Mouse (Mus musculus) cerebellum, adult 9-10 months (tissue): ENCODE measurements around the gene Igsf11.
"Not testable (repeated sequence)": the region's sequence is repeated elsewhere in the genome, so short reads cannot be mapped to it uniquely, and the experiment has no call there.

Experiments used
- DNase-seq: peaks from one replicate; pipeline ENCODE4 v3.0.0; 2022

Gene Igsf11

GRCm38 (mm10) chr16:38941275-38941674 is 48.8 kb downstream of the Igsf11 start:
- DNase-seq: peak; percentile 48

GRCm38 (mm10) chr16:38943706-38944550 is 51.5 kb downstream of the Igsf11 start:
- no peak for DNase-seq

GRCm38 (mm10) chr16:38945111-38945510 is 52.6 kb downstream of the Igsf11 start:
- no peak for DNase-seq

DNA sequence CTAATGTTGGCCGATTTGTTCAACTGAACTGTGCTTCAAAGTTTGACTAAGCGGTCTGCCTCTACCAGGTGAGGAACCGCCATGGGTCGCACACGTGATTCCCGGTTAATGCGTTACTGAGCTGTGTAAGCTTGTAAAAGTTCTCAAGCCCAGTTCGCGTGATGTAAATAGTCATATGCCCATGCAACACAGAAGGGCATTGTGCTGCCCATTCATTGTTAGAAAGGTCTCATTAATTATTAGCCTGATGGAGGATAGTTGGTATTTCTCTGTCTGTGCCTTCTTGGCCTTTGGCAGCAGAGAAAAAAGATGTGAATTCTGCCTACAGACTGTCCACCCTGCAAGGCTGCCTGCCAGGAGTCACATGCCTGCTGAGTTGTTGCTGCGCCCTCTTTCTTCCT is 53.1 kb downstream of the Igsf11 start:
- DNase-seq: peak; percentile 22

DNA sequence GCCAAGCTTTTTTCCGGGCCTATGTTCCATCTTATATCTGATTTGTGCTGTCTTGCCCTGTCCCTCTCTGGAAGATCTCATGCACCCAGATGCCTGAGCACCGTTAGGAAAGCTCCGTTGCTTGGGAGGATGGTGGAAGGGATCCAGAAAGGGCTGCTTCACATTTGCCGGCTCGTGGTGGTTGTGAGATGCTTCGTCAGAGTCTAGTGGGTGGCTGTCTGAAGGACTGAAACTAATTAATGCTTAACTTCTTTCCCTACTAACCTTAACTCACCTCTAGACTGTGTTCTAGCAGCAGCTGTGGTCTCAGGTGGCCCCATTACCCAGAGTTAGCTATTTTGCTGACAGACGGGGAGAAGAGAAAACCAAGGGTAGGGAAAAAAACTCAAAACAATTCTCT is 54.0 kb downstream of the Igsf11 start:
- no peak for DNase-seq

DNA sequence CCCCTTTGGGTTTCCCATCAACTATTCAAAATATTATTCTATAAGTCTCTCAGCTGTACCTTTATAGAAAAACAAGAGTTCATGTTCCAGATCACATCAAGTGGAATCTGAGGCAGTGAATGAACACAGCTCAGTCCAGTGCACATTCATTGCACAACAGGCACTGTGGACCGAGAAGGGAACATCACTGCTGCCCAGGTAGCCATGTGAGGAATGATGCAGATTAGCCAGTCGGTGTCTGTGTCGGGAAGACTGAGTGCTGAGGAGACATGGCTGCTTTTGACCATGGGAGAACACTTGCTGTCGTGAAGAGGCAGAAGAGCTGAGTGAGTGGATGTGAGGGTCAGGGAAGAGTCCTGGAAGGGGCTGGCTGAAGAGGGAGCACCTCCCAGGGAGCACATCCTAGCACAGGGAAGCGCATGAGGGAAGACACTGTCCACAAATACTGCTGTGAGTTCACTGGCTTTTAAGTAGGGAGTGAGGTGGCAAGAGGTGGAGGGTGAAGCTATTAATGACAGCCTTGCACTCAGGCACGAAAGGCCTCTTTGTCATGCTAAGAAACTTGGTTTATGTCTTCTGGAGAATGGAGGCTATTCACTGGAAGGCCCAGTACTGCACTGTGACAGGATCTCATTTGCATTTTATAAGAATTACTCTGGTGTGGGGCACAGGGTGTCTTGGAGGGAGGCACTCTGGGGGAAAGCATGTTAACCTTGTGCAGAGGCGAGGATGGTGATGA is 54.8 kb downstream of the Igsf11 start:
- DNase-seq: no peak

DNA sequence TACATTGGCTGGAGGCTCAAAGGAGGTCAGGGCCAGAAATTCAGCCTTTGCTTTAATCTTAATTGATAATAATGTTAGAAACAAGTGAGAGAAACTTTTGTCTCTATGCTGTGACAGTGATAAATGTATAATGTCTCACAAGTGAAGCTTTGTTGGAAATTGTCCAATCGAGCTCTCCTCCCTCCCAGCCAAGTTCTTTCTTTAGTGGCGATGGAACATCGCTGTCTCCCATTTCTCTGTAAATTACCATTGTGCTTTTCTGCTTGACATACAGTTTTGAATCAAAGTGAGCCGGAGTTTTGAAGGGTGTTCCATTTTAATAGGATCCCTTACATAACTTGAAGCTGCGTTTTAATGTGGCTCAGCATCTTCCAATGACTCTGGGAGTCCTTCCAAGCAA is 56.0 kb downstream of the Igsf11 start:
- DNase-seq: no peak

GRCm38 (mm10) chr16:38952881-38953280 is 60.4 kb downstream of the Igsf11 start:
- no peak for DNase-seq

DNA sequence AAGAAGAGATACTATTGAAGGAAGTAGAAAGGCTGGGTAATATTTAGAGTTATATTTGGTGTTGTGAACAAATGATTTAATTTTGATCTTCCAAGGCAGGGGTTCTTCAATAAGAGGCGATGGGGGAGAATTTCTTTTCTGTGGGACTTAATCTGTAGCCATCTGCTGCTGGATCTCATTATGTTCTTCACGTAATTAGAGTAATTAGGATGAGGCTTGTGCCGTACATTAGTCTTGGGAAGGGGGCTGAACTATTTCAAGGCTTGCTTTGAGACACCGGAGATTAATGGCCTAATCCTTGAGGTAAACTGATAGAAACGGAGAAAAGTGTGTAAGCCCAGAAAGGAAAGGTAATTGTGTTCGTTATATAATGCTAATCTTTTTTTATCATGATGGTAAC is 61.4 kb downstream of the Igsf11 start:
- no peak for DNase-seq

GRCm38 (mm10) chr16:38954501-38955288 is 62.2 kb downstream of the Igsf11 start:
- DNase-seq: no peak

GRCm38 (mm10) chr16:38955296-38955695 is 62.8 kb downstream of the Igsf11 start:
- peak; percentile 45 for DNase-seq

DNA sequence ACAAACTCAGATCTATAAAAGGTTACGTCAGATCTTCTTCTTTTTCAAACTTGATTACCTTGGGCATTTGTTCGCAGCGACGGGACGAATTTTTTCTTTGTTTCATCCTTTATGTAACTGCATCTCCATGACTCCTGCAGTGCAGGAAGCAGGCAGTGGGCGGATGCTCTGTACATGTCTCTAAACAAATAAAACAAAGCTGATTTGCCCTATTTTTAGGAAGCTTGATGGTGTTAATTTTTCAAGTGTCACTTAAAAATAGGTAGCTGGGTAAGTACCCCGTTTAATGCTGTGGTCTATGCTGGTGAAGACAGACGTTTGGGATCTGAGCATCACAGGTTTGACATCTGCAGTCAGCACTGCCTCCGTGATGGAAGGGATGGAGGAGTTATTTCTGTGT is 66.3 kb downstream of the Igsf11 start:
- no peak for DNase-seq

DNA sequence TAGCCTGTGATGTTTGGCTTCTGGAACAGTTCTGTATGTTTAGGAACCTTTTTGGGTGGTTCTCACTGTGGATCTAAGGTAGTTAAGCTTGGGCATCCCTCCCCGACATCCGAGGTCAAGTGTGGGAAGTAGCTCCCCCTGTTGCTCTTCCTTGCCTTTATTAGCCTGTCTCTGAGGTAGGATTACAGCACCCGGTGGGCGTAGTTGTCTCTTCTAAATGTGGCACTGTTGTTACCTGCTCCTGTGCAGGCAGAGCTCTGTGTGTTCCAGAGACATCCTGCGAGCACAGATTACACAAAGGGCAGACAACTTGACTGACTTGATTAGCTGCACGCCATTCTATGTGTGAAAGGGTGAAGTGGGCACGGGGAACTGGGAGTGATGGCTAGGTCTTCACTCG is 68.1 kb downstream of the Igsf11 start:
- no peak for DNase-seq

- DNase-seq: no peak
Measured at GRCm38 (mm10) chr16:38961865-38962264, 69.4 kb downstream of the Igsf11 start.

DNA sequence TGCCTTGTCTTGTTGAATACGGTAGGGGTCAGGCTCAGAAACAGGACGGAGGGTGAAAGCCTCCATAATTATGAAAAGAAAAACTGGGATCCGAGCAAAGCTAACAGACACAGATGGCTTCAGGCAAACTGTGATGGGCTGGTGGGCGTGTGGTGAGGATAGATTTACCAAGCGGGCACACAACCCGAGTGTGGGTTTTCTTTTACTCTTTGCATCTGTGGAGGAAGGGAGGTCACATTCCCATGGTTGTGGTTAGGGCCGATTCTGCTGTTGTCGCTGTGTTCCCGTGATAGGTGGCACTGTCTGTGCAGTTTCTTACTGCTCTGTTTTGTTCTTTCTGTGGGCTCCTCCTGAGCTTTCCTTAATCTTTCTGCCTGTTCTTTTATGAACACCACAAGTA is 70.2 kb downstream of the Igsf11 start:
- DNase-seq: no peak

DNA sequence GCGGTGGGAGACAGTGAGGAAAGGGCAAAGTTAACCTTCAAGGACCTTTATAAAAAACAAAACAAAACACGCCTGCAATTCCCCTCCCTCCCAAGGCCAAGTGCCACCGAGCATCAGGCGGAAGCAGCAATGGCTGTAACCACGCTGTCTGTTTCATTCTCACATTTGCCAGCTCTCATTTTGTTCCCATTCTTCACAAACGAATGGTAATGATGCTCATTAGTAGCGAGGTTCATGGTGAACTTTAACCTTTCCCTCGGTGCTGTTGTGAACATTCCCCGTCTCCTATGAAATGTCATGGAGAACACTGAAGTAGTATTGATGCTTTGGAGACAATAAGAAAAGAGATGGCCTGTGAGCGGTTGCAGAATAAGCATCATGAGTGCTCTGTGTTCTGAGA is 74.6 kb downstream of the Igsf11 start:
- no peak for DNase-seq

- no peak for DNase-seq
Measured at GRCm38 (mm10) chr16:38976151-38976550, 83.7 kb downstream of the Igsf11 start.

DNA sequence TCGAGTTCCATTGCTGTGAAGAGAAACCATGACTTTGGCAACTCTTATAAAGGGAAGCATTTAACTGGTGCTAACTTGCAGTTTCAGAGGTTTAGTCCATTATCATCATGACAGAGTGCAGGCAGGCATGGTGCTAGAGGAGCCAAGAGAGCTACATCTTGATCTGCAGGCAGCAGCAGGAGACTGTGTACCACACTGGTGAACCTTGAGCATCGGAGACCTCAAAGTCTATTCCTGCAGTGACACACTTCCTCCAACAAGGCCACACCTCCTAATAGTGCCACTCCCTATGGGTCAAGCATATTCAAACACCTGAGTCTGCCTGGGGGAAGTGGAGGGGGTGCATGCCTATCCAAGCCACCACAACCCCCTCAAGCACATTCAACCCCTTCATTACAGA is 86.1 kb downstream of the Igsf11 start:
- no peak for DNase-seq

DNA sequence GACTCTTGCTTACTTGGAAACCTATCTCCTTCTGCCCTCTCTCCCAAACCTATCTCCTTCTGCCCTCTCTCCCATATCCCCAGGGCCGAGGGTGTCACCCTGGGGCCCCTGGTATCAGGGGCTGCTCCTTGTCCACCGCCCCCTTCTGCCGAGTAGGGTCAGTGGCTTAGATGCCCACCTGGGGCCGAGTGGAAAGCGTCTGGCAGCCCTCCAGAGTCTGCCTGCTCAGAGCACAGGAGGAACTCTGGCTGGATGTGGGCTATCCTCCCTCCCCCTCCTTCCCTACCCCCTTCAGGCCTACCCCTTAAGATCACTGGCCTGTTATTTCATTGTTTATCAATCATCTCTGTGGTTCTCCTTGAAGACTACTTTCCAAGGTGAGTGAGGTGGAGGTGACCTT is 88.1 kb downstream of the Igsf11 start:
- no peak for DNase-seq

DNA sequence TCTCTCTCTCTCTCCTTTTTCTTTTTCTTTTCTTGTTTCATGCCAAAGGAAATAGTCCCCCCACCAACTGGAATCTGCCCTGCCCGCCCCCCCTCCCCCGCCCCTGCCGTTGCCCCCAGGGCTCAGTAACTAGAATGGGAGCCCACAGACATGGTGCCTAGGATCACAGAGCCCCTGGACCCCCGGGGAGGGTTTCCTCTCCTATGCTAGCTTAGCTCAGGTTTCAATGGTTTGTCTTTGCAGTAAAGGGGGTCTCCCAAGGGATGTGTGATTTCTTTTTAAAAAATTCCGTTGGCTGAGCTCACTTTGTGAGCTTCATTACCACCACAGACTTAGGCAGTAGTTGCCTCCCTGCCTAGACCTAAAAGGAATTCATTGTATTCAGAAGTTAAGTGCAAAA is 89.6 kb downstream of the Igsf11 start:
- no peak for DNase-seq

GRCm38 (mm10) chr16:38982508-38983236 is 90.2 kb downstream of the Igsf11 start:
- no peak for DNase-seq

GRCm38 (mm10) chr16:38983850-38984249 is 91.4 kb downstream of the Igsf11 start:
- DNase-seq: not testable (repeated sequence)

GRCm38 (mm10) chr16:38985411-38985810 is 92.9 kb downstream of the Igsf11 start:
- peak; percentile 16 for DNase-seq
